10 mouse cellular contexts compared by ENCODE assay signal in the genomic region with DNA sequence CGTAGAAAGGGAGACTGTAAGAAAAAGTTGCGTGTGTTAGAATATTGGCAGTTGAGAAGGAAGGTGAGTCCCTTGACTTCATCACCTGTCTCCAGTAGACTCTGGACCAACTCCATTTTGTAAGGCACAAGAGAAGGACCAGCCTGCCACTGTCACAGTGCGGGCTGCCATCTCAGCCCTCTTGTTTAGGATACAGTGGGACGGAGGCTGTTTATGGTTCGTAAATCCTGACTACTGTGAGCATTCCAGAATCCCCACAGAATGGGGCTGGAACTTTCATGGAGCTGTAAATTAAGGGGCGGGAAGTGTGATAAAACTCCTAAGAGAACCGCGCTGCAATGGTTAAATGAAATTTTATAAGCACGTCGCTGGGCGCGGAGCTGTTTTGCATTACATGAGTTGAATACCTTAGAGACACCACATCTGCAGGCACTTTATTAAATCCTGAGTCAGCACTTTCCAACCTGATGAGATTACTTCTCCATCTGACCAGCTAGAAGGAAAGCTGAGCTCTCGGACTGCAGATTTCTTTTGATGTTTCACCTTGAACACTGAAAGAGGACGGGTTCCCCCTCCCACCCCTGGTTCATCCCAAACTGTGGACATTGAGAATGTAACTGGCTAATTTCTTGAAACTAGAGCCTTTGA.
DNase-seq lines count a peak whose midpoint lies in the region; ATAC-seq and TF ChIP-seq lines count a peak whose summit lies in the region.
"Had no signal": no experiment of that assay in that cellular context is flagged by ENCODE, and none has a peak within 500 bp of the region (broad histone marks: within the 10 kb centered on the region; RNA-seq: fewer than 3 reads in every experiment).

No protein-coding gene starts in this region.

- H3K36me3 ChIP-seq in lung, embryonic 14.5 days (ENCODE audit: insufficient read depth) = no peaks in the 10 kb centered on the region; the same call in 1 of the 2 replicates
- H3K36me3 ChIP-seq in lung, postnatal 0 days (ENCODE audit: insufficient read depth, low read length) = no peaks in the 10 kb centered on the region
- no peaks in the 10 kb centered on the region for H3K36me3 ChIP-seq in forebrain, embryonic 12.5 days (replicated peaks)
- H3K36me3 ChIP-seq in small intestine, adult 2 months (ENCODE audit: control insufficient read depth, insufficient read depth, low read length) = peaks cover 5% of the 10 kb centered on the region; the same call in 1 of the 2 replicates

- H3K9me3 ChIP-seq in lung, embryonic 14.5 days (ENCODE audit: low read depth, low read length) = no peaks in the 10 kb centered on the region
- no peaks in the 10 kb centered on the region for H3K9me3 ChIP-seq in lung, postnatal 0 days (ENCODE audit: low read length)
- H3K9me3 ChIP-seq in forebrain, embryonic 12.5 days = no peaks in the 10 kb centered on the region

- TF ChIP-seq EP300 in lung, postnatal 0 days (IDR thresholded peaks at IDR 0.05) = no peak

- H3K4me1 ChIP-seq in lung, embryonic 14.5 days (ENCODE audit: insufficient read depth) = peaks cover 27% of the 10 kb centered on the region
- H3K4me1 ChIP-seq in lung, postnatal 0 days (ENCODE audit: insufficient read depth, low read depth, low read length) = peaks cover 8% of the 10 kb centered on the region
- H3K4me1 ChIP-seq in forebrain, embryonic 12.5 days = peaks cover 86% of the 10 kb centered on the region
- peaks cover 11% of the 10 kb centered on the region; the same call in 1 of the 2 replicates for H3K4me1 ChIP-seq in small intestine, adult 2 months (ENCODE audit: control insufficient read depth, insufficient read depth, insufficient read length, low read length)

- no peak overlapping the region for H3K4me3 ChIP-seq in lung, embryonic 14.5 days (ENCODE audit: low read depth, low read length)
- H3K4me3 ChIP-seq in lung, postnatal 0 days (ENCODE audit: low read depth, low read length) = no peak overlapping the region
- no peak overlapping the region for H3K4me3 ChIP-seq in forebrain, embryonic 12.5 days (replicated peaks)
- H3K4me3 ChIP-seq in small intestine, adult 2 months (ENCODE audit: low read depth, low read length) = no peak overlapping the region

- 29% methylated on average over 14 of the region's 14 CpGs for WGBS in lung, embryonic 14.5 days
- WGBS in lung, postnatal 0 days = 49% methylated on average over 14 of the region's 14 CpGs
- 31% methylated on average over 14 of the region's 14 CpGs for WGBS in forebrain, embryonic 12.5 days
- 19% methylated on average over 14 of the region's 14 CpGs for WGBS in small intestine, adult 2 months

- peak; percentile 53 for DNase-seq in lung, embryonic 14.5 days
- no peak for DNase-seq in lung, postnatal 0 days (ENCODE audit: low spot score)
- peak; percentile 14 for DNase-seq in kidney, postnatal 10 days
- DNase-seq in layer of hippocampus, postnatal 14 days (ENCODE audit: low spot score in 2 of 2) = no peak
- no peak for DNase-seq in adipocyte (ENCODE audit: low spot score)
- DNase-seq: cerebellum, postnatal 14 days; liver had no signal

- peak overlapping the region; percentile 89; the same call in 1 of the 2 replicates for H3K27ac ChIP-seq in lung, embryonic 14.5 days (ENCODE audit: low read depth)
- no peak overlapping the region for H3K27ac ChIP-seq in lung, postnatal 0 days (ENCODE audit: low read length)
- peak overlapping the region; percentile 95 for H3K27ac ChIP-seq in forebrain, embryonic 12.5 days
- H3K27ac ChIP-seq in small intestine, adult 2 months (ENCODE audit: insufficient read depth, low read depth, low read length) = peak overlapping the region; percentile 39; the same call in 1 of the 2 replicates

- no peak for TF ChIP-seq POLR2A in small intestine, adult 2 months (IDR thresholded peaks at IDR 0.05; ENCODE audit: low read depth, low read length)

- no peak for ATAC-seq in lung, embryonic 14.5 days (ENCODE audit: insufficient read depth)
- ATAC-seq in lung, postnatal 0 days = no peak
- ATAC-seq in forebrain, embryonic 12.5 days (ENCODE audit: low FRiP score) = no peak
- ATAC-seq in megakaryocyte progenitor cell, adult 5-6 weeks (replicated peaks; ENCODE audit: poor library complexity) = no peak

- 0 out of 2 replicates have a peak overlapping the region, but pooled peaks have one; percentile 21 for H3K4me2 ChIP-seq in lung, embryonic 14.5 days
- no peak overlapping the region for H3K4me2 ChIP-seq in lung, postnatal 0 days (replicated peaks; ENCODE audit: low read depth, low read length)
- H3K4me2 ChIP-seq in forebrain, embryonic 12.5 days = peak overlapping the region; percentile 19

- no peak for TF ChIP-seq CTCF in lung, embryonic 14.5 days (IDR thresholded peaks at IDR 0.05; ENCODE audit: low read depth)
- TF ChIP-seq CTCF in lung, postnatal 0 days (IDR thresholded peaks at IDR 0.05) = no peak
- no peak for TF ChIP-seq CTCF in small intestine, adult 2 months (IDR thresholded peaks at IDR 0.05; ENCODE audit: extremely low read depth, insufficient read length, insufficient replicate concordance, low read depth, low read length)

- H3K27me3 ChIP-seq in lung, embryonic 14.5 days (ENCODE audit: insufficient read depth, low read length) = no peaks in the 10 kb centered on the region
- no peaks in the 10 kb centered on the region for H3K27me3 ChIP-seq in lung, postnatal 0 days (replicated peaks; ENCODE audit: insufficient read depth, low read length)
- H3K27me3 ChIP-seq in forebrain, embryonic 12.5 days = peaks cover 19% of the 10 kb centered on the region; the same call in 1 of the 2 replicates
- H3K27me3 ChIP-seq in small intestine, adult 2 months (ENCODE audit: control insufficient read depth, insufficient read depth, low read length) = no peaks in the 10 kb centered on the region

- no peak overlapping the region for H3K9ac ChIP-seq in lung, embryonic 14.5 days
- no peak overlapping the region for H3K9ac ChIP-seq in lung, postnatal 0 days (replicated peaks; ENCODE audit: low read depth)
- no peak overlapping the region for H3K9ac ChIP-seq in forebrain, embryonic 12.5 days

Comparison
In these comparisons a context has a peak if more than half of its experiments do, and no peak if none do; other contexts are left out.
1. DNase-seq: peak in lung, embryonic 14.5 days (single experiment) and kidney, postnatal 10 days (single experiment); none in lung, postnatal 0 days (single experiment), layer of hippocampus, postnatal 14 days (0 of 2) and adipocyte (single experiment).